Mouse (Mus musculus) cerebellum, adult (tissue): Measurements from ENCODE around the gene Upp2.
A peak's percentile ranks its signal among the peaks of the same experiment; 100 is the strongest.

Experiments used
- ATAC-seq: cut with Nextera tagmentation; 2 replicates; pipeline ENCODE4 v1.9.2; 2017; ENCODE audit warnings: mild to moderate bottlenecking, moderate library complexity, mixed read lengths; ENCODE audit not compliant: insufficient number of reproducible peaks, low FRiP score, low TSS enrichment

Upp2 gene

GRCm38 (mm10) chr2:58604791-58605190 is 37.7 kb downstream of the Upp2 start:
- no peak for ATAC-seq

- ATAC-seq, result 0 out of 2 replicates have a peak, but pooled peaks have one; percentile 57
These were observed 46.6 kb downstream of the Upp2 start for GRCm38 (mm10) chr2:58613720-58614119.

GRCm38 (mm10) chr2:58614851-58615250 is 47.8 kb downstream of the Upp2 start:
- no peak for ATAC-seq

- 0 out of 2 replicates have a peak, but pooled peaks have one; percentile 34 for ATAC-seq
These were observed 48.7 kb downstream of the Upp2 start for GRCm38 (mm10) chr2:58615766-58616165.

GRCm38 (mm10) chr2:58625186-58625585 is 58.1 kb downstream of the Upp2 start:
- ATAC-seq, result no peak

GRCm38 (mm10) chr2:58625681-58626080 is 58.6 kb downstream of the Upp2 start:
- no peak for ATAC-seq

- ATAC-seq, result no peak
These were observed 59.2 kb downstream of the Upp2 start for GRCm38 (mm10) chr2:58626136-58626769.

- no peak for ATAC-seq
These were observed 60.9 kb downstream of the Upp2 start for GRCm38 (mm10) chr2:58627981-58628380.

- no peak for ATAC-seq
These were observed 61.9 kb downstream of the Upp2 start for GRCm38 (mm10) chr2:58628993-58629392.

GRCm38 (mm10) chr2:58629440-58629839 is 62.3 kb downstream of the Upp2 start:
- ATAC-seq, result no peak

- no peak for ATAC-seq
These were observed 66.7 kb downstream of the Upp2 start for GRCm38 (mm10) chr2:58633791-58634190.

- no peak for ATAC-seq
These were observed 74.9 kb downstream of the Upp2 start for GRCm38 (mm10) chr2:58641761-58642555.

- no peak for ATAC-seq
These were observed 78.6 kb downstream of the Upp2 start for GRCm38 (mm10) chr2:58645667-58646066.

- no peak for ATAC-seq
These were observed 88.1 kb downstream of the Upp2 start for GRCm38 (mm10) chr2:58655169-58655568.

GRCm38 (mm10) chr2:58656959-58657358 is 89.9 kb downstream of the Upp2 start:
- peak; percentile 52; the same call in 1 of the 2 replicates for ATAC-seq

GRCm38 (mm10) chr2:58657855-58658254 is 90.8 kb downstream of the Upp2 start:
- ATAC-seq, result no peak

GRCm38 (mm10) chr2:58660591-58660990 is 93.5 kb downstream of the Upp2 start:
- ATAC-seq, result no peak

- ATAC-seq, result no peak
These were observed 94.0 kb downstream of the Upp2 start for GRCm38 (mm10) chr2:58661116-58661515.

GRCm38 (mm10) chr2:58662661-58663060 is 95.6 kb downstream of the Upp2 start:
- ATAC-seq, result no peak

- no peak for ATAC-seq
These were observed 96.5 kb downstream of the Upp2 start for GRCm38 (mm10) chr2:58663404-58664120.
